Mouse (Mus musculus): ENCODE measurements around the gene Il1a.

DNA sequence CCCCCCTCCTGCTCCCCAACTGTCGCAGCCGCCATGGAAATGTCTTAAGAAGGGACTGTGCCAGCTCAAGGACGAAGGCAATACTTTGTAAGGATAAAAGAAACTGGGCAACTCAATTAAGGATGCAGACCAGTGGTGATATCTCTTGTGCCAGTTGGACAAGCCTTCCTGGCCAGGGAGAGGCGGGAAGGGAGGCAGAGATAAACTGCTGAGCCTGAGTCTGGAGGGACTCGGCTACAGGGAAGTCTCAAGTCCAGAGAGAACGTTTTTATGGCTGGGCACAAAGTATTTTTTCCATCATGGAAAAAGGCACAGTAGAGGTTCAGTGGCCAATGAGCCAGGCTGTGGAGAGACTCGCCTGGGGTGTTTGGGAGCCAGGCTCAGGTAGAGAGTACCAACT lies 20.3 kb upstream of the Il1a start:
- no peak for TF ChIP-seq CTCF (IDR thresholded peaks at IDR 0.05; ENCODE audit: low read depth, low read length)
- no peak for TF ChIP-seq POLR2A (IDR thresholded peaks at IDR 0.05; ENCODE audit: extremely low read depth, insufficient read depth, low read length)
